Mouse (Mus musculus) c-Kit-positive CD71-positive TER-119-positive erythroid progenitor cells, embryonic 14.5 days (primary cell): ENCODE data around the gene Gtf2i.
"Not testable (repeated sequence)": the region's sequence is repeated elsewhere in the genome, so short reads cannot be mapped to it uniquely, and the experiment has no call there.

Source experiments
- DNase-seq: peaks from one replicate; pipeline ENCODE4 v3.0.0-alpha.2; 2013; ENCODE audit warnings: low spot score

The Gtf2i gene

GRCm38 (mm10) chr5:134314688-134315622 lies at the start of gene Gtf2i:
Gene Gtf2i (minus strand): TSS chr5:134314760.
- peak; percentile 90 for DNase-seq

- DNase-seq, result no peak
Observed at GRCm38 (mm10) chr5:134359101-134359500, 44.5 kb upstream of the Gtf2i start.

GRCm38 (mm10) chr5:134355372-134355771 lies 40.8 kb upstream of the Gtf2i start:
- DNase-seq, result not testable (repeated sequence)

DNA sequence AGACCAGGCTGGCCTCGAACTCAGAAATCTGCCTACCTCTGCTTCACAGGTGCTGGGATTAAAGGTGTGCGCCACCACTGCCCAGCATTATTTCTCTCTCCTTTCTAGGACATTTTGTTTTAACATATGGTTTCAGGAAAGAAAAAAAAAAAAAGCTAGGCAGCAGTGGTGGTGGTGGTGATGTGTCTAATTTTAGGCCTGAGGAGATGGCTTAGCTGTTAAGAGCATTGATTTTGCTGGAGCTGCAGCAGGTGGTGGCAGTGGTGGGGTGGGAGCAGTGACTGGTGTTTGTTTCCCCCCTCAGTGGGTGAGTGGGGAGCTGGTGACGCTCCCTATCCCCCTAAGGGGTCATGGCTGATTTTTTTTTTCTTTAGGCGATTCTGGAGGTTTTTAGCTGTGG lies 38.6 kb upstream of the Gtf2i start:
- DNase-seq, result no peak

DNA sequence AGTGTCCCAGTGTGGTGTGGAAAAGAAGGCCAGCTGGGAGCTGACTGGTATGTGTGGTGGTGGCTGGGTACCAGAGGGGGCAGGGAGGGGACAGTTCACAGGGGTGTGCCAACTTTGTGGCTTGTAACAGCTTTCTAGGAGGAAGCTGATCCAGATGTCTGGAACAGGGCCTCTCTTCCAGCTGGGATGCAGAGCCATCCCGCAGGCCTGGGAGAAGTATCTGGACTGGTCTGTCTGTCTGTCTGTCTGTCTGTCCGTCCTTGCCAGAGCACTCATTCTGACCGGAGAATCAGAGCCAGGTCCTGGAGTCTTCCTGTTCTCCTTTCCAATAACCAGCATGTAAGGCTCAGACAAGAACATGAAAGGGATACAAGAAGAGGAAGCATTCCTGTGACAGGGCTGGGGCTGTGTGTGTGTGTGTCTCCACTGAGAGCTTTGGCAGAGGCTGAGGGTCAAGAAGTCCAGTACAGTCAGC lies 38.0 kb upstream of the Gtf2i start:
- no peak for DNase-seq

DNA sequence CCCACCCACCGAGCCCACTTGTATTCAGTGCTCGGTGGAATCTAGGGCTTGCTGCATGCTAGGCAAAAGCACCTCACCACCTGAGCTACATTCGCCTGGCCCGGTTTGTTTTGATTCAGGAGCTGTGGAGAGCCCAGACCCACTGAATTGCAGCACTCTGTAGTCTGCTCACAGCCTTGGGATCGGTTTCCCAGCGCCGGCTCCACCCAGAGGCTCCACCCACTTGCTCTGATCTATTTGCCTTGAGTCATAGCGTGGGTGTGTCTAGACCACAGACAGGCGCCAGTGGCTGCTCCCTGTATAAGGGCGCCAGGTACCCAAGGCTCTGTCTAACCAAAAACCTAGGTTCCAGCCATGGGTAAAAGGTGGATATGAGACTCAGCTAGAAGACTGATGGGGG lies 36.1 kb upstream of the Gtf2i start:
- peak; percentile 79 for DNase-seq

- no peak for DNase-seq
Observed at GRCm38 (mm10) chr5:134347066-134347465, 32.5 kb upstream of the Gtf2i start.

DNA sequence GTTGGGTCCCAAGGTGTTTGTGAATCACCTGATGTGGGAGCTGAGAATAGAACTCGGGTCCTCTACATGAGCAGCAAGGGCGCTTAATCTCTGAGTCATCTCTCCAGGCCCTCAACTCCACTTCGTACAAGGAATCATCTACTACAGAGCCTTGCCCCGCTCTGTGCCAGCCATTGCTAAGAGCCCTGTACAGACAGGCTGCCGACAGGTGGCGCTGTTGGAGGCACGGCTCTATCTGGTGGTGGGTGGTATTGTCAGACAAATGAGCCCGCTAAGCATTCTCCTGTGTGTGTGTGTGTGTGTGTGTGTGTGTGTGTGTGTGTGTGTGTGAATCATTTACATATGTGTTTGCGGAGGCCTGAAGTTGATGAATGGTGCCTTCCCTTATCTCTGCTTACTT lies 30.9 kb upstream of the Gtf2i start:
- DNase-seq, result no peak

- DNase-seq, result no peak
Observed at GRCm38 (mm10) chr5:134344076-134344475, 29.5 kb upstream of the Gtf2i start.

DNA sequence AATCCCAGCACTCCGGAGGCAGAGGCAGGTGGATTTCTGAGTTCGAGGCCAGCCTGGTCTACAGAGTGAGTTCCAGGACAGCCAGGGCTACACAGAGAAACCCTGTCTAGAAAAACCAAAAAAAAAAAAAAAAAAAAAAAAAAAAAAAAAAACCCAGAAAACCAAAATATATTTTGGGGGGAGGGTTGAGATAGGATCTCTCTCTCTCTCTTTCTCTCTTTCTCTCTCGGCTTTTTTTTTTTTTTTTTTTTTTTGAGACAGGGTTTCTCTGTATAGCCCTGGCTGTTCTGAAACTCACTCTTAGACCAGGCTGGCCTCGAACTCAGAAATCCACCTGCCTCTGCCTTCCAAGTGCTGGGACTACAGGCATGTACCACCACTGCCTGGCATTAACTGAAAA lies 29.0 kb upstream of the Gtf2i start:
- not testable (repeated sequence) for DNase-seq

DNA sequence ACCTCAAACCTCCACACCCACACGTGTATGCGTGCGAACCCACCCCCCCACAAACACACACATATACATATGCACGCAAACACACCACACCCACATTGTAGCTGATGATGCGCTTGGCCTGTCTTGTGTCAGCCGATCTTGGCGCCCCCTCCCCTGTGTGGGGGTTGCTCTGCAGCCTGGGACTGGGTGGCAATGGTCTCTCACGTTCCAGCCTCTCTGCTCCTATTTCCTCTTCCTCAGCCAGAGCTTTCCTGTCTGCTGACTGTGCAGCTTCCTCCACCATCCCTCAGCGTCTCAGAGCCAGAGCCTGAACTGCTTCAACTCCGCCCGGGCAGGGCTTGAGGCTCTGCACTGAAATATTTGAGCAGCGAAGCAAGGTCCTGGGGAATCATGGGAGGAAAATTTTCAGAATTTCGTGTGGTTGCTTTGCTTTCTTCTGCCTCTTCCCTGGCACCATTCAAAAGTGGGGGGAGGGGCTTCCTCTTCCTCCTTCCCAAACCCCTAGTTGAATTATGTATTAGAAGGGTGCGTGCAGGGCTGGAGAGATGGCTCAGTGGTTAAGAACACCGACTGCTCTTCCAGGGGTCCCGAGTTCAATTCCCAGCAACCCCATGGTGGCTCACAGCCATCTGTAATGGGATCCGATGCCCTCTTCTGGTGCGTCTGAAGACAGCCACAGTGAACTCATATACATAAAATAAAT lies 28.1 kb upstream of the Gtf2i start:
- no peak for DNase-seq

GRCm38 (mm10) chr5:134341721-134342120 lies 27.2 kb upstream of the Gtf2i start:
- no peak for DNase-seq

DNA sequence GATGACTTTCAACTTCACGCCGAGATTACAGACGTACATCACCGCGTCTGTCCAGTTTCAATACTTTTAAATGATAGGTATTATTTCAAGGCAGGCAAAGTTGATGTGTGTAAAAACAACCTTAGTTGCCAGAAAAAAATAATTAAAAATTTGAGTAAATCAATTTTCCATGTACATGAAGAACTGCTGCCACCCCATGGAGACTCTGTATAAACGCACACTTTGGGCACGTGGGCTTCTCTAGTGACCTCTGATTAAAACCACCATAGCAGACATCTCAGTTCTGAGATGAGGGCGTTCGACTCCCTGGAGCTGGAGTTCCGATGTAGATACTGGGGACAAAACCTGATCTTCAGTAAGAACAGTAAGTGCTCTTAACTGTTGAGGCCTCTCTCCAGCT lies 26.8 kb upstream of the Gtf2i start:
- DNase-seq, result no peak

GRCm38 (mm10) chr5:134340101-134340522 lies 25.6 kb upstream of the Gtf2i start:
- DNase-seq, result no peak

GRCm38 (mm10) chr5:134337012-134337411 lies 22.5 kb upstream of the Gtf2i start:
- DNase-seq, result not testable (repeated sequence)

DNA sequence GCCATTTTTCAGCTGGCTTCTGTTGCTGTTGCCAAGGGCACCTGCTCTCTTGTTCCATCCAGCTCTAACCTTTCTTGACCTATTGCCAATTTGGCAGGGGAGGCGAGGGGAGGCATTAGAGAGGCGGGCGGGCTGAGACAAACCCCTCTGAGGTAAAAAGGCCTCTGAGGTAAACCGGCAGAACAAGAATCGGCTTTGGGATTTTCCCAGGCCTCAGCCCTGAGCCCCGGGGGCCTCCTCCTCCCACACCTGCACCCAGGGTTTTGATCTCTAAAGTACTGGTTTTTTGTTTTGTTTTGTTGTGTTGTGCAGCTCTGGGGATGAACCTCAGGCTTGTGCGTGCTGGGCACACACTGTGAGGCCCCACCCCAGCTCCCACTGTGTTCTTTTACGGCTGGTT lies 18.2 kb upstream of the Gtf2i start:
- DNase-seq, result no peak

- DNase-seq, result no peak
Observed at GRCm38 (mm10) chr5:134330082-134330481, 15.5 kb upstream of the Gtf2i start.

DNA sequence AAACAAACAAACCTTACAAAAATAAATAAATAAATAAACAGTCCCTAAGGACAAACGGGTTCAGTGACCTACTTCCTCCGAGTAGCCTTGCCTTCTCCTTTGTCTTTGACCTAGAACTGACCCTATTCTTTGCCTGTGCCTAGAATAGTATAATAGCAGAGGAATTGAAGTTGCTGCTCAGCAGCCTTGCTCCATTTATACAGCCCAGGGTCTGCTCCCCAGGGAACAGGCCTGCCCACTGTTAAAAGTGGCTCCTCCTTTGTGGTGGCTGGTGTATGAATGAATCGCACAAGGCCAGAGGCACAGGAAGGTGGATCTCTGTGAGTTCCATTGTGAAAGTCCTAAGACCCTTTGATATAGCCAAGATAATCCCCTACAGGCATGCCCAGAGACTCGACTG lies 14.8 kb upstream of the Gtf2i start:
- DNase-seq, result no peak

DNA sequence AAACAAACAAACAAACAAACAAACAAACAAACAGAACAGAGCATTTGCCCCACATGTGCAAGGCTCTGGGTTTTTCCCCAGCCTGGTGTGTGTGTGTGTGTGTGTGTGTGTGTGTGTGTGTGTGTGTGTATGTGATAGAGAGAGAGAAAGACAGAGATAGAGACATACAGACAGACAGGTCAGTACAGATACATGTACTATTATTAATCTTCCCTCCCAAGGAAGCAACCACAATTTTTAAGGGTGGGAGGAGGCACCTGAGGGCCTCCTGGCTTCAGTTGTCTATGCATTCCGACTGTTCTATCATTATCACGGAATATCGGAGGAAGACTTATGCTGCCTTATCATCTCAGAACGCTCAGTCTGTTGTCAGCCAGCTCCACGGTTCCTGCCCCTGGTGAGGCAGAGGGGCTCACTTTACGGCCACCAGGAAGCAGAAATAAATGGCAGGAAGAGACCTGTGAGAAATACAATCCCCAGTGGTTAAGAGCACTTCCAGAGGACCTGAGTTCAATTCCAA lies 14.0 kb upstream of the Gtf2i start:
- DNase-seq, result no peak

DNA sequence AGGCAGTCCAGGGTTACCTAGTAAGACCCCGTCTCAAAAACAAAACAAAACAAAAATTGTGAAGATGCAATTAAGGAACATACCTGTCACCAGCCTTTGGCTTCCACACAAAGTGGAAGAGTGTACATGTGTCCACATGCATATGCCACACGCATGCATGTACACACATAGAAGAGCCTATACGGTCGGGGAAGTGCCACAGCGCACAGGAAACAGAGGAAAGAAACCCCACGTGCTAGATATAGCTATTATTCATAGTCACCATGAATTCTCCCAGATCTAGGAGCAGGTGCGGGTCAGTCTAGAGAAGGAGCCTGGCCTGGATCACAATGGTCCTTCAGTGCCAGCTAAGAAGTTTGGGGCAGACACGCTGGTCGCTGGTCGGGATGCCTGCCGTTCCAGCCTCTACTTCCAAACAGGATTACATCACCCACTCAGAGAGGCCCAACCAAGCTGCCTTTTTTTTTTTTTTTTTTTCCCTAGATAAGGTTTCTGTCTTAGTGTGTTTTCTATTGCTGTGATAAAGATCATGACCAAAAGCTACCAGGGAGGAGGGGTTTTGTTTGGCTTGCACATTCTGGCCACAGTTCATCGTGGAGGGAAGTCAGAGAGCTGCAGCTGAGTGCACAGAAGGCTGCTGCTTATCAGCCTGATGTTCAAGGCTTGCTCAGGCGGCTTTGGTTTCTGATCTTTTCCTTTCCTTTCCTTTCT lies 11.5 kb upstream of the Gtf2i start:
- DNase-seq, result no peak

GRCm38 (mm10) chr5:134323869-134324268 lies 9.3 kb upstream of the Gtf2i start:
- DNase-seq, result no peak

GRCm38 (mm10) chr5:134323311-134323710 lies 8.8 kb upstream of the Gtf2i start:
- no peak for DNase-seq
